Mouse (Mus musculus) kidney, postnatal 0 days (tissue): ENCODE measurements around the gene Grip1. TPM values are rescaled to one million over a fixed set of nuclear protein-coding genes. Genes with fewer than 3 reads are reported as not detected.

Source experiments
- ATAC-seq: fragments of 200-750 bp; cut with Nextera tagmentation; replicated peaks from 2 replicates; pipeline ENCODE4 v1.8.0; 2017; ENCODE audit warnings: low read depth, moderate number of reproducible peaks, moderate TSS enrichment, moderate library complexity; ENCODE audit not compliant: low FRiP score
- DNase-seq: peaks from one replicate; pipeline ENCODE4 v3.0.0-alpha.2; 2016; ENCODE audit warnings: low spot score
- H3K27ac ChIP-seq: fragments of 300-500 bp; sonication (generic); 2 replicates; pipeline ENCODE4 v1.5.1; 2014; ENCODE audit warnings: mild to moderate bottlenecking
- H3K27me3 ChIP-seq: fragments of 300-500 bp; sonication (generic); 2 replicates; pipeline ENCODE4 v1.6.1; 2014; ENCODE audit warnings: low read length, mixed read lengths; ENCODE audit not compliant: insufficient read depth
- H3K36me3 ChIP-seq: fragments of 300-500 bp; sonication (generic); 2 replicates; pipeline ENCODE4 v1.6.1; 2014; ENCODE audit warnings: low read length, mixed read lengths; ENCODE audit not compliant: insufficient read depth
- H3K4me1 ChIP-seq: fragments of 300-500 bp; sonication (generic); replicated peaks from 2 replicates; pipeline ENCODE4 v1.6.1; 2014; ENCODE audit warnings: antibody characterized with exemption, low read length, mixed read lengths; ENCODE audit not compliant: insufficient read depth
- H3K4me2 ChIP-seq: fragments of 300-500 bp; sonication (generic); 2 replicates; pipeline ENCODE4 v1.6.1; 2014; ENCODE audit warnings: mild to moderate bottlenecking, low read length, moderate library complexity, mixed read lengths
- H3K4me3 ChIP-seq: fragments of 300-500 bp; sonication (generic); replicated peaks from 2 replicates; pipeline ENCODE4 v1.5.1; 2014; ENCODE audit warnings: low read depth, low read length
- H3K9ac ChIP-seq: fragments of 300-500 bp; sonication (generic); 2 replicates; pipeline ENCODE4 v1.6.1; 2014; ENCODE audit warnings: low read depth, low read length
- H3K9me3 ChIP-seq: fragments of 300-500 bp; sonication (generic); replicated peaks from 2 replicates; pipeline ENCODE4 v1.6.1; 2016; ENCODE audit warnings: low read length, inconsistent platforms, mixed read lengths
- CTCF ChIP-seq: IDR thresholded peaks from 2 replicates; pipeline ENCODE4 v1.5.1; 2016; ENCODE audit warnings: antibody characterized with exemption, low read depth, mild to moderate bottlenecking, moderate library complexity
- WGBS: fragments of 180-500 bp; shearing (Covaris S2); extraction: QIAGEN DNeasy Blood & Tissue Kit; methylation state at CpG from one replicate; pipeline ENCODE4 v1.1.7; 2014; 5-methylcytosine and 5-hydroxymethylcytosine counted together
- polyA plus RNA-seq: library from polyadenylated mRNA; unstranded; fragments of >200 nt; fragmentation: Nextera tagmentation; extraction: Ambion mirVana; gene quantifications from 2 replicates; pipeline ENCODE4 v1.2.1, GENCODE M21; 2015

Gene Grip1
- polyA plus RNA-seq, 1 experiment from 2014 or later: 3.1 TPM

DNA sequence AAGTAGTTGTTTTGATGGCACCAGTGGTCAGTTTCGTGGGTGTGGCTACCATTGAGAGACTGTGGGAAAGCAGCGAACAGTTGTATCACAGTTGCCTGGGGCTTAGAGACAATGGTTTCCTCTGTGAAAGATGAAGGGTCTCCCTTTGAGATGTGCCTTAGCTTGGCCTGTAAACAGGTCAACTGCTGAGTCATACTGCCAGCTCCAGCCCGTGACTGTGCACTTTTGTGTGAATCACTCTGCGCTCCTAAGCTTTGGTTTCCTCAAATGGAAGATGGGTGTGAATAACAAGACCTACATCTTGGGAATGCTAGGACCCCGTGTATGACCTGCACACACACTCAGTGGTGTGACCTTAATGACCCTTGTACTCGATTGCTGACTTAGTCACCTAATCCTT is 303.6 kb downstream of the Grip1 start:
- DNase-seq (no peak), ATAC-seq (no peak)
- Histone ChIP-seq H3K9ac (no peak overlapping the region), H3K4me2 (no peak overlapping the region), H3K27me3 (no peaks in the 10 kb centered on the region), H3K27ac (no peak overlapping the region), H3K9me3 (no peaks in the 10 kb centered on the region; the same call in 1 of the 2 replicates), H3K36me3 (no peaks in the 10 kb centered on the region), H3K4me3 (no peak overlapping the region), H3K4me1 (no peaks in the 10 kb centered on the region)
- no peak for TF ChIP-seq CTCF
- 76% methylated on average over 6 of the region's 6 CpGs for WGBS

DNA sequence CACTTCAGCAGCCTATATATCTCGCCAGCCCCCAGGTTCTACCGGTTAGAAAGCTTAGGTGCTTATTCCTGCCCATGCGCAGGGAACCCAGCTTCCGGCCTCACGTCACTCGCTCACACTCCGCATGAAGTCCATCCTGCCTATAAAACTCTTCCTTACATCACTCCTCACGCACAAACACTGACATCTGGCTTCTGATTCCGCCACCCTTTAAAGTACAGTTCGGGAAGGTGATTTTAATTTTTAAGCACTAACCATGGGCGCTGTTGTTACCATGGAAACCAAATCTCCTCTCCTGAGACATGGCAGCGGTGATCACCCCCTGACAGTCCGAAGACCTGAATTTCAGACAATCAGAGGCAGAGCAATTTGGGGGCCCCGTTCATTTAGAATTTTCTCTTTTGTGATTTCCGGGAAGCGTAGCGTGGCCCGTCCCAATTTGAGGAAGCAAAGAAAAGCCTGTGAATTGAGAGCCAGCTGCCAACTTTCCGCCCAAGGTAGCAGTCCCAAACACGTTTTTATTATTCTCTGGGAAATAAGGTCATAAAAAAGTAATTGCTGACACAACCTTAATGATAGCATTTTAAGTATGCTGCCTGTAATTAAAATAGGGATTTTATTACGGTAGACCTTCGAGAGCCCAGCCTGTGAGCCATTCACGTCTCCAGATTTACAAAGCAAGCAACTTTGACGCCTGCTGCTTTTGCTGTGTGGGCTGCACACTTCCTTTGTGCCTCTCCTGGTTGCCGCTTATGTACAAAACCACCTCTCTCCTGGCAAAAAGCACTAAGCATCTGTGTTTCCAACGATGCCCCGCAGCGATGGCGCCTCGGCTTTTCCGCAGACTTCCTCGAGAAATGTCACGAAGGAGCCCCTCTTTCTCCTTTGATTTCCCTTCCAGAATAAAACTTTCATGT is 308.1 kb downstream of the Grip1 start:
- no peak overlapping the region for H3K27ac ChIP-seq
- no peak for TF ChIP-seq CTCF
- DNase-seq (no peak), ATAC-seq (no peak)
- WGBS: 72% methylated on average over 33 of the region's 33 CpGs
- no peaks in the 10 kb centered on the region for H3K27me3 ChIP-seq
- H3K4me1 ChIP-seq: no peaks in the 10 kb centered on the region
- no peak overlapping the region for H3K4me2 ChIP-seq
- H3K36me3 ChIP-seq: no peaks in the 10 kb centered on the region
- H3K9ac ChIP-seq: no peak overlapping the region
- no peaks in the 10 kb centered on the region; the same call in 1 of the 2 replicates for H3K9me3 ChIP-seq
- H3K4me3 ChIP-seq: no peak overlapping the region

DNA sequence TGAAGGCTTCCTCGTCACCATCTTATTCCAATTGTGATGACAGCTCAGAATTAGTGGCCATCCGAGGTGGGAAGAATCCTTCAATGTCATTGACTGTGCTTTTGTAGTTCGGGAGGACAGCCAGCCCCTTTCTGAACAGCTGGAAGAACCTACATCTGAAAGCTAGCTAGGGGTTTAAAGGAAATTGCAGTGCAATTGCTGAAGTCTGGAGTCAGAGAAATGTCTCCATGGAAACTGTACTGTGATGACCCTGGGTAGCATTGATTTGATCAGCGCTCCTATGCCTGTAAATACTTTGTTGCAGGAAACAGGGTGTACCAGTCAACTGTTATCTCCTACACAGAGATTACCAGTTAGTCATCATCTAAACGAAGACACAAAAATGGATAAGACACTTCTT is 325.2 kb downstream of the Grip1 start:
- TF ChIP-seq CTCF: no peak
- Histone ChIP-seq H3K9ac (no peak overlapping the region), H3K4me1 (no peaks in the 10 kb centered on the region), H3K4me3 (no peak overlapping the region), H3K36me3 (no peaks in the 10 kb centered on the region), H3K27me3 (no peaks in the 10 kb centered on the region), H3K27ac (no peak overlapping the region), H3K9me3 (no peaks in the 10 kb centered on the region), H3K4me2 (no peak overlapping the region)
- WGBS: 55% methylated on average over 5 of the region's 5 CpGs
- no peak for ATAC-seq
- no peak for DNase-seq

- DNase-seq: no peak
- no peaks in the 10 kb centered on the region for H3K9me3 ChIP-seq
- H3K4me3 ChIP-seq: no peak overlapping the region
- WGBS: 85% methylated on average over 1 of the region's 1 CpGs
- H3K27ac ChIP-seq: no peak overlapping the region
- peak; percentile 47 for TF ChIP-seq CTCF
- no peaks in the 10 kb centered on the region for H3K36me3 ChIP-seq
- ATAC-seq: no peak
- no peaks in the 10 kb centered on the region for H3K4me1 ChIP-seq
- no peak overlapping the region for H3K4me2 ChIP-seq
- H3K9ac ChIP-seq: no peak overlapping the region
- H3K27me3 ChIP-seq: no peaks in the 10 kb centered on the region
Measured at GRCm38 (mm10) chr10:119779657-119780056, 326.0 kb downstream of the Grip1 start.

- WGBS: 70% methylated on average over 1 of the region's 1 CpGs
- peak; percentile 52 for DNase-seq
- no peak for ATAC-seq
Measured at GRCm38 (mm10) chr10:119790507-119790906, 336.9 kb downstream of the Grip1 start.

GRCm38 (mm10) chr10:119802421-119802820 is 348.8 kb downstream of the Grip1 start:
- ATAC-seq (no peak), DNase-seq (no peak)
- Histone ChIP-seq H3K27ac (no peak overlapping the region), H3K4me1 (no peaks in the 10 kb centered on the region), H3K36me3 (no peaks in the 10 kb centered on the region), H3K9ac (no peak overlapping the region), H3K4me2 (no peak overlapping the region), H3K4me3 (no peak overlapping the region), H3K9me3 (no peaks in the 10 kb centered on the region), H3K27me3 (no peaks in the 10 kb centered on the region)
- no peak for TF ChIP-seq CTCF
- 45% methylated on average over 6 of the region's 6 CpGs for WGBS

More at GRCm38 (mm10) chr10:119790507-119790906, 336.9 kb downstream of the Grip1 start:
- H3K4me2 ChIP-seq: no peak overlapping the region
- H3K36me3 ChIP-seq: no peaks in the 10 kb centered on the region
- no peak overlapping the region for H3K27ac ChIP-seq
- no peaks in the 10 kb centered on the region for H3K4me1 ChIP-seq
- H3K9ac ChIP-seq: no peak overlapping the region
- no peaks in the 10 kb centered on the region for H3K9me3 ChIP-seq
- no peak overlapping the region for H3K4me3 ChIP-seq
- H3K27me3 ChIP-seq: no peaks in the 10 kb centered on the region
- peak; percentile 67 for TF ChIP-seq CTCF
